Mouse (Mus musculus) adrenal gland, adult 8-10 months (tissue): ENCODE measurements at regions not wholly inside any gene's neighbourhood (a gene's known extent, or its start where the extent isn't known, plus 50 kb on each side); places are given as distances from the start of the nearest gene placed in this dataset.
"Not testable (repeated sequence)": the region's sequence is repeated elsewhere in the genome, so short reads cannot be mapped to it uniquely, and the experiment has no call there.

Experiments used
- DNase-seq: peaks from one replicate; pipeline ENCODE4 v3.0.0; 2022

- no peak for DNase-seq
Measured at GRCm38 (mm10) chr16:30687225-30687624, 87.7 kb downstream of the Fam43a start.

- DNase-seq: no peak
Measured at GRCm38 (mm10) chr16:30687682-30688081, 88.2 kb downstream of the Fam43a start.

GRCm38 (mm10) chr16:30690531-30690930 is 91.0 kb downstream of the Fam43a start:
- no peak for DNase-seq

GRCm38 (mm10) chr16:30691964-30692363 is 92.4 kb downstream of the Fam43a start:
- DNase-seq: no peak

- peak; percentile 43 for DNase-seq
Measured at GRCm38 (mm10) chr16:30692541-30693141, 93.1 kb downstream of the Fam43a start.

- no peak for DNase-seq
Measured at GRCm38 (mm10) chr16:30693206-30693605, 93.7 kb downstream of the Fam43a start.

GRCm38 (mm10) chr16:30693839-30694527 is 94.5 kb downstream of the Fam43a start:
- no peak for DNase-seq

GRCm38 (mm10) chr16:30695691-30696090 is 96.2 kb downstream of the Fam43a start:
- no peak for DNase-seq

- DNase-seq: no peak
Measured at GRCm38 (mm10) chr16:30697209-30697608, 97.7 kb downstream of the Fam43a start.

- DNase-seq: no peak
Measured at GRCm38 (mm10) chr16:30697806-30698205, 98.3 kb downstream of the Fam43a start.

- DNase-seq: no peak
Measured at GRCm38 (mm10) chr16:30703831-30704230, 104.3 kb downstream of the Fam43a start.

- peak; percentile 19 for DNase-seq
Measured at GRCm38 (mm10) chr16:30709501-30709900, 110.0 kb downstream of the Fam43a start.

- DNase-seq: no peak
Measured at GRCm38 (mm10) chr16:30709975-30710374, 110.5 kb downstream of the Fam43a start.

GRCm38 (mm10) chr16:30712570-30712969 is 113.0 kb downstream of the Fam43a start:
- no peak for DNase-seq

GRCm38 (mm10) chr16:30717577-30717976 is 118.1 kb downstream of the Fam43a start:
- not testable (repeated sequence) for DNase-seq

GRCm38 (mm10) chr16:30720791-30721190 is 121.3 kb downstream of the Fam43a start:
- DNase-seq: no peak

- DNase-seq: no peak
Measured at GRCm38 (mm10) chr16:30721223-30721622, 121.7 kb downstream of the Fam43a start.

GRCm38 (mm10) chr16:30722372-30722771 is 122.8 kb downstream of the Fam43a start:
- DNase-seq: no peak

- DNase-seq: no peak
Measured at GRCm38 (mm10) chr16:30724591-30724990, 125.1 kb downstream of the Fam43a start.

GRCm38 (mm10) chr16:30732770-30733415 is 133.4 kb downstream of the Fam43a start:
- no peak for DNase-seq

GRCm38 (mm10) chr16:30733478-30733877 is 134.0 kb downstream of the Fam43a start:
- no peak for DNase-seq

GRCm38 (mm10) chr16:30735360-30735759 is 135.8 kb downstream of the Fam43a start:
- no peak for DNase-seq

- DNase-seq: no peak
Measured at GRCm38 (mm10) chr16:30735969-30736368, 136.4 kb downstream of the Fam43a start.
